Mouse (Mus musculus): Measurements from ENCODE around the gene Hist1h2bj. TPM values are rescaled to one million over a fixed set of nuclear protein-coding genes. Genes with fewer than 3 reads are reported as not detected.

Hist1h2bj gene
- polyA plus RNA-seq, 1 experiment from 2014 or later, result 13.2 TPM

Small RNA genes within 50 kb of the gene (microRNA-seq; reads per million reads assigned to microRNA genes)
- gene Gm26300 (ENCODE audit: borderline number of aligned reads) (not detected), gene Gm44390 (ENCODE audit: borderline number of aligned reads) (5.3 reads per million, percentile 13 among the genes with 10 or more reads in this experiment), gene Gm44486 (ENCODE audit: borderline number of aligned reads) (not detected)

Other genes with a start within 250 kb of the Hist1h2bj start
- gene Hist1h2bq, start 233.0 kb upstream of the Hist1h2bj start, polyA plus RNA-seq (2014; fragmentation: Nextera tagmentation; extraction: Ambion mirVana), result 12.7 and 19.5 TPM in 2 replicates
- 2.2 TPM in 1 of 2 replicates, not detected in the other for gene Hist1h2ao, start 232.7 kb upstream of the Hist1h2bj start, polyA plus RNA-seq (2014; fragmentation: Nextera tagmentation; extraction: Ambion mirVana)
- not detected in 2 replicates for gene Hist1h4m, start 231.5 kb upstream of the Hist1h2bj start, polyA plus RNA-seq (2014; fragmentation: Nextera tagmentation; extraction: Ambion mirVana)
- 14.6 and 15.4 TPM in 2 replicates for gene Hist1h4n, start 211.0 kb upstream of the Hist1h2bj start, polyA plus RNA-seq (2014; fragmentation: Nextera tagmentation; extraction: Ambion mirVana)
- 4,759 and 5,033 TPM in 2 replicates for gene Hist1h2ap, start 209.7 kb upstream of the Hist1h2bj start, polyA plus RNA-seq (2014; fragmentation: Nextera tagmentation; extraction: Ambion mirVana)
- 12.6 and 19.7 TPM in 2 replicates for gene Hist1h2br, start 209.5 kb upstream of the Hist1h2bj start, polyA plus RNA-seq (2014; fragmentation: Nextera tagmentation; extraction: Ambion mirVana)
- gene Zfp184, start 98.1 kb upstream of the Hist1h2bj start, polyA plus RNA-seq (2014; fragmentation: Nextera tagmentation; extraction: Ambion mirVana), result 5.1 and 5.9 TPM in 2 replicates
- not detected in 2 replicates for gene Pom121l2, start 62.0 kb upstream of the Hist1h2bj start, polyA plus RNA-seq (2014; fragmentation: Nextera tagmentation; extraction: Ambion mirVana)
- 0.48 and 0.86 TPM in 2 replicates for gene Prss16, start 33.5 kb upstream of the Hist1h2bj start, polyA plus RNA-seq (2014; fragmentation: Nextera tagmentation; extraction: Ambion mirVana)
- 10.7 and 13.3 TPM in 2 replicates for gene Hist1h2ah, start 7.6 kb upstream of the Hist1h2bj start, polyA plus RNA-seq (2014; fragmentation: Nextera tagmentation; extraction: Ambion mirVana)
- 4.1 and 4.6 TPM in 2 replicates for gene Hist1h2bk, start 7.3 kb upstream of the Hist1h2bj start, polyA plus RNA-seq (2014; fragmentation: Nextera tagmentation; extraction: Ambion mirVana)
- gene Hist1h4i, start 1.9 kb upstream of the Hist1h2bj start, polyA plus RNA-seq (2014; fragmentation: Nextera tagmentation; extraction: Ambion mirVana), result 36.9 and 39.3 TPM in 2 replicates
- gene Hist1h2ag, start 270 bp upstream of the Hist1h2bj start, polyA plus RNA-seq (2014; fragmentation: Nextera tagmentation; extraction: Ambion mirVana), result 26.4 and 36.7 TPM in 2 replicates
- gene Vmn1r188, start 41.2 kb downstream of the Hist1h2bj start, polyA plus RNA-seq (2014; fragmentation: Nextera tagmentation; extraction: Ambion mirVana), result not detected in 2 replicates
- gene Vmn1r189, start 62.6 kb downstream of the Hist1h2bj start, polyA plus RNA-seq (2014; fragmentation: Nextera tagmentation; extraction: Ambion mirVana), result not detected in 2 replicates
- gene Vmn1r191, start 140.8 kb downstream of the Hist1h2bj start, polyA plus RNA-seq (2014; fragmentation: Nextera tagmentation; extraction: Ambion mirVana), result not detected in 2 replicates
- gene Vmn1r192, start 147.9 kb downstream of the Hist1h2bj start, polyA plus RNA-seq (2014; fragmentation: Nextera tagmentation; extraction: Ambion mirVana), result not detected in 2 replicates
- not detected in 2 replicates for gene Vmn1r193, start 179.9 kb downstream of the Hist1h2bj start, polyA plus RNA-seq (2014; fragmentation: Nextera tagmentation; extraction: Ambion mirVana)
- not detected in 2 replicates for gene Vmn1r194, start 201.0 kb downstream of the Hist1h2bj start, polyA plus RNA-seq (2014; fragmentation: Nextera tagmentation; extraction: Ambion mirVana)
- gene Vmn1r195, start 227.3 kb downstream of the Hist1h2bj start, polyA plus RNA-seq (2014; fragmentation: Nextera tagmentation; extraction: Ambion mirVana), result not detected in 2 replicates
- gene Vmn1r196, start 246.7 kb downstream of the Hist1h2bj start, polyA plus RNA-seq (2014; fragmentation: Nextera tagmentation; extraction: Ambion mirVana), result not detected in 2 replicates